Mouse (Mus musculus) CH12.LX (cell line): ENCODE measurements at regions not wholly inside any gene's neighbourhood (a gene's known extent, or its start where the extent isn't known, plus 50 kb on each side); places are given as distances from the start of the nearest gene placed in this dataset.

Experiments
- DNase-seq: peaks from one replicate; pipeline ENCODE4 v3.0.0-alpha.2; 2013; ENCODE audit errors: extremely low read depth
- H3K27ac ChIP-seq: 2 replicates; pipeline ENCODE4 v1.5.1; 2012; ENCODE audit warnings: low read depth, mild to moderate bottlenecking, control low read depth, moderate library complexity; ENCODE audit not compliant: insufficient read depth
- H3K27me3 ChIP-seq: replicated peaks from 2 replicates; pipeline ENCODE3; 2012; ENCODE audit warnings: inconsistent platforms
- H3K36me3 ChIP-seq, 2 experiments: replicated peaks in 1 of 2; 2 replicates each; pipeline versions ENCODE3 to v1.6.1; 2012; ENCODE audit warnings: inconsistent platforms in 1 of 2, low read length in 1 of 2, mild to moderate bottlenecking in 1 of 2, mixed read lengths in 1 of 2, moderate library complexity in 1 of 2; ENCODE audit not compliant: control insufficient read depth in 1 of 2, insufficient read depth in 1 of 2
- H3K4me1 ChIP-seq, 2 experiments: 2 replicates each; pipeline ENCODE4 v1.6.1; 2012; ENCODE audit warnings: inconsistent platforms in 1 of 2, moderate library complexity in 1 of 2; ENCODE audit not compliant: insufficient read depth in 2 of 2, control insufficient read depth in 1 of 2
- H3K4me2 ChIP-seq: 2 replicates; pipeline ENCODE4 v1.6.1; 2012; ENCODE audit warnings: low read depth, mild to moderate bottlenecking, control low read depth; ENCODE audit not compliant: poor library complexity, insufficient read depth, severe bottlenecking
- H3K4me3 ChIP-seq, 3 experiments: fragments of 150-350 bp in 1 of 3; sonication (generic) in 1 of 3; replicated peaks in 1 of 3; 2 replicates each; pipeline versions ENCODE3 to v1.5.1; 2011 to 2012; ENCODE audit warnings: low read depth in 2 of 3, low read length in 2 of 3, mild to moderate bottlenecking in 2 of 3, moderate library complexity in 2 of 3, control low read depth in 1 of 3, improper control_type of control experiment in 1 of 3, inconsistent platforms in 1 of 3, mixed read lengths in 1 of 3; ENCODE audit not compliant: poor library complexity in 1 of 3
- H3K79me2 ChIP-seq: replicated peaks from 2 replicates; pipeline ENCODE4 v1.6.1; 2012; ENCODE audit warnings: mild to moderate bottlenecking, moderate library complexity; ENCODE audit not compliant: control insufficient read depth, poor library complexity, insufficient read depth, severe bottlenecking; ENCODE audit errors: extremely low read depth
- H3K9ac ChIP-seq: 2 replicates; pipeline ENCODE4 v1.6.1; 2012; ENCODE audit warnings: low read depth, mild to moderate bottlenecking, control low read depth, moderate library complexity; ENCODE audit not compliant: insufficient read depth
- H3K9me3 ChIP-seq: replicated peaks from 2 replicates; pipeline ENCODE3; 2012; ENCODE audit warnings: low read length, inconsistent platforms, mixed read lengths
- BHLHE40 ChIP-seq: IDR thresholded peaks from 2 replicates; pipeline ENCODE4 v1.6.1; 2011; ENCODE audit warnings: mild to moderate bottlenecking, low read depth, low read length, improper control_type of control experiment
- CHD1 ChIP-seq: IDR thresholded peaks from 2 replicates; pipeline ENCODE4 v1.6.1; 2012; ENCODE audit warnings: low read depth, low read length, improper control_type of control experiment, inconsistent platforms
- E2F4 ChIP-seq: IDR thresholded peaks from 2 replicates; pipeline ENCODE4 v1.6.1; 2011; ENCODE audit warnings: low read depth, low read length, improper control_type of control experiment; ENCODE audit not compliant: insufficient replicate concordance
- EP300 ChIP-seq: IDR thresholded peaks from 2 replicates; pipeline ENCODE4 v1.6.1; 2011; ENCODE audit warnings: low read length, improper control_type of control experiment
- ETS1 ChIP-seq: conservative IDR thresholded peaks from 2 replicates; pipeline ENCODE4 v1.6.1; 2012; ENCODE audit warnings: low read depth, mild to moderate bottlenecking, inconsistent platforms, low read length, improper control_type of control experiment, moderate library complexity
- HCFC1 ChIP-seq: IDR thresholded peaks from 2 replicates; pipeline ENCODE4 v1.6.1; 2012; ENCODE audit warnings: low read depth, mild to moderate bottlenecking, inconsistent platforms, low read length, improper control_type of control experiment
- JUN ChIP-seq: IDR thresholded peaks from 2 replicates; pipeline ENCODE4 v1.6.1; 2011; ENCODE audit warnings: low read depth, mild to moderate bottlenecking, low read length, improper control_type of control experiment, moderate library complexity; ENCODE audit not compliant: insufficient read depth
- JUND ChIP-seq: conservative IDR thresholded peaks from 2 replicates; pipeline ENCODE4 v1.6.1; 2011; ENCODE audit warnings: low read depth, low read length, improper control_type of control experiment
- KAT2A ChIP-seq: IDR thresholded peaks from 2 replicates; pipeline ENCODE4 v1.6.1; 2012; ENCODE audit warnings: low read length, improper control_type of control experiment, inconsistent platforms; ENCODE audit not compliant: insufficient replicate concordance
- MAFK ChIP-seq: IDR thresholded peaks from 2 replicates; pipeline ENCODE4 v1.6.1; 2011; ENCODE audit warnings: low read length, improper control_type of control experiment; ENCODE audit not compliant: insufficient replicate concordance
- MAZ ChIP-seq: IDR thresholded peaks from 2 replicates; pipeline ENCODE4 v1.6.1; 2012; ENCODE audit warnings: low read depth, mild to moderate bottlenecking, inconsistent platforms, low read length, improper control_type of control experiment, moderate library complexity
- PAX5 ChIP-seq: IDR thresholded peaks from 2 replicates; pipeline ENCODE4 v1.6.1; 2012; ENCODE audit warnings: low read length, inconsistent platforms, mixed read lengths
- POLR2AphosphoS2 ChIP-seq: IDR thresholded peaks from 2 replicates; pipeline ENCODE4 v1.6.1; 2011; ENCODE audit warnings: low read depth, low read length, improper control_type of control experiment
- RCOR1 ChIP-seq: conservative IDR thresholded peaks from 2 replicates; pipeline ENCODE4 v1.6.1; 2012; ENCODE audit warnings: low read depth, mild to moderate bottlenecking, inconsistent platforms, low read length, improper control_type of control experiment
- TCF12 ChIP-seq: IDR thresholded peaks from 2 replicates; pipeline ENCODE4 v1.6.1; 2014; ENCODE audit warnings: low read depth, mild to moderate bottlenecking, inconsistent platforms, low read length, improper control_type of control experiment
- USF1 ChIP-seq: IDR thresholded peaks from 2 replicates; pipeline ENCODE4 v1.6.1; 2014; ENCODE audit warnings: low read depth, mild to moderate bottlenecking, inconsistent platforms, low read length, improper control_type of control experiment
- USF2 ChIP-seq: conservative IDR thresholded peaks from 2 replicates; pipeline ENCODE4 v1.6.1; 2011; ENCODE audit warnings: low read depth, low read length, improper control_type of control experiment
- ZKSCAN1 ChIP-seq: IDR thresholded peaks from 2 replicates; pipeline ENCODE4 v1.6.1; 2012; ENCODE audit warnings: low read depth, inconsistent platforms, low read length, improper control_type of control experiment, borderline replicate concordance
- ZNF384 ChIP-seq: IDR thresholded peaks from 2 replicates; pipeline ENCODE4 v1.6.1; 2012; ENCODE audit warnings: low read depth, low read length, improper control_type of control experiment, inconsistent platforms
- dilution Hi-C: fragments of 300-500 bp; cut with MboI; formaldehyde crosslinking; loops from 2 replicates; pipeline ENCODE4 v1.14.3; 2020; ENCODE audit warnings: low sequenced_read_pairs; ENCODE audit not compliant: extremely low pct_unique_long_range_greater_than_20kb, extremely low pct_ligation_motif_present
- in situ Hi-C: fragments of 300-500 bp; cut with MboI; formaldehyde crosslinking; loops from 3 replicates; pipeline ENCODE4 v1.14.3; 2019; ENCODE audit warnings: low sequenced_read_pairs, low pct_ligation_motif_present, low pct_unique_long_range_greater_than_20kb, mixed read lengths

DNA sequence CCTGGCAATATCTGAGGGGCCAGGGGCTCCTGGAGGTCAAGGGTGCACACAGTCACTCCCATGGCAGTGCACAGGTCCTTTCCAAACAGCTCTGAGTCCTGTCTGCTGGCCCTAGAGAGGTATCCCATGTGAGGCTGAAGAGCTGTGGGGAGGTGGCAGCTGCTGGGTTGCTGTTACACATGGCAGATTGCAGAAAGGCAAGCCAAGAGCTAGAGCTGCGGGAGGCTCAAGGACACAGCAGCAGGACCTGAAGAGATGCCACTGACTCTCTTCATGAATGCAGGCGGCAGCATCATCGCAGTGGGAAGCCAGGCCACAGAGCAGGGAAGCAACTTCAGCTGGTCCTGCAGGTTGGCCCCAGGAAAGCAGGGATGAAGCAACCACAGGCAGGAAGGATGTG, 247.7 kb upstream of the 9630041A04Rik start:
- H3K4me1 ChIP-seq: no peaks in the 10 kb centered on the region
- no peak overlapping the region for H3K27ac ChIP-seq
- peaks cover 76% of the 10 kb centered on the region for H3K9me3 ChIP-seq
- no peaks in the 10 kb centered on the region for H3K36me3 ChIP-seq
- in situ Hi-C loops: no loop called here
- no peaks in the 10 kb centered on the region for H3K27me3 ChIP-seq
- H3K9ac ChIP-seq: no peak overlapping the region
- TF ChIP-seq TCF12 (no peak), JUND (no peak), KAT2A (no peak), CHD1 (no peak), JUN (no peak), E2F4 (no peak), MAZ (no peak), POLR2AphosphoS2 (no peak), MAFK (no peak)
- H3K79me2 ChIP-seq: no peaks in the 10 kb centered on the region
- H3K4me2 ChIP-seq: no peak overlapping the region
- dilution Hi-C loops: no loop called here
- no peak for DNase-seq
- H3K4me3 ChIP-seq: no peak overlapping the region

DNA sequence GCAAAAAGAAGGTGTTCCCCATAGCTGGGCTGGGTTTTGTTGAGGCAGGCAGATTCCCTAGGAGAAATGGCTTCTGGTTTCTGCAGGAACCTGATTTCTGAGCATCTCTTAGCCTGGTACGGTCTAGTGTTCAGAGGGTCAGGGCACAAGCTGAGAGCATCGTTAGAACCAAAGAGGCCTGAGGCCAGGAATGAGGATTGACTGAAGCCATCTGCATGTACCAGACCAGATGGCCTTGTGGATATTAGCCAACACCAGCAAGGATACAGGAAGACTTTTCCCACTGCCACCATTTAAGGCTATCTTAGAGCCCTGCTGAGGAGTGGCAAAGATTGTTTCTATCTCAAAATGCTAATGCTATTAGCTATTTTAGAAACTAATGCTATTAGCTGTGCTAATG, 248.2 kb upstream of the 9630041A04Rik start:
- in situ Hi-C loops: no loop called here
- no peaks in the 10 kb centered on the region for H3K27me3 ChIP-seq
- no peaks in the 10 kb centered on the region for H3K79me2 ChIP-seq
- no peak for DNase-seq
- dilution Hi-C loops: no loop called here
- H3K4me1 ChIP-seq: no peaks in the 10 kb centered on the region
- H3K4me2 ChIP-seq: no peak overlapping the region
- no peak overlapping the region for H3K27ac ChIP-seq
- peaks cover 77% of the 10 kb centered on the region for H3K9me3 ChIP-seq
- no peak overlapping the region for H3K4me3 ChIP-seq
- H3K36me3 ChIP-seq: no peaks in the 10 kb centered on the region
- TF ChIP-seq ETS1 (no peak), JUN (no peak), ZKSCAN1 (no peak), USF1 (no peak), HCFC1 (no peak), JUND (no peak), PAX5 (no peak), EP300 (no peak), ZNF384 (no peak), USF2 (no peak), RCOR1 (no peak), TCF12 (no peak), BHLHE40 (no peak)
- H3K9ac ChIP-seq: no peak overlapping the region
